Mouse (Mus musculus): ENCODE measurements at regions not wholly inside any gene's neighbourhood (a gene's known extent, or its start where the extent isn't known, plus 50 kb on each side); places are given as distances from the start of the nearest gene placed in this dataset.

GRCm38 (mm10) chr11:64313241-64313640, 121.9 kb upstream of the Hs3st3a1 start:
- no peak for DNase-seq
- no peak overlapping the region for H3K4me3 ChIP-seq (replicated peaks; ENCODE audit: extremely low read depth, low read depth, low read length)
- TF ChIP-seq CTCF (IDR thresholded peaks at IDR 0.05; ENCODE audit: insufficient read depth, low read length) (no peak), POLR2A (IDR thresholded peaks at IDR 0.05; ENCODE audit: borderline replicate concordance, extremely low read depth, low read depth, low read length) (no peak)
- H3K4me1 ChIP-seq (ENCODE audit: control insufficient read depth, insufficient read depth, low read length), result no peaks in the 10 kb centered on the region; the same call in 1 of the 2 replicates
- 67% methylated on average over 5 of the region's 5 CpGs for WGBS

GRCm38 (mm10) chr11:64309881-64310280, 125.3 kb upstream of the Hs3st3a1 start:
- H3K4me3 ChIP-seq (replicated peaks; ENCODE audit: extremely low read depth, low read depth, low read length), result no peak overlapping the region
- no peaks in the 10 kb centered on the region; the same call in 1 of the 2 replicates for H3K4me1 ChIP-seq (ENCODE audit: control insufficient read depth, insufficient read depth, low read length)
- no peak for DNase-seq
- no peak for TF ChIP-seq POLR2A (IDR thresholded peaks at IDR 0.05; ENCODE audit: borderline replicate concordance, extremely low read depth, low read depth, low read length)
- TF ChIP-seq CTCF (IDR thresholded peaks at IDR 0.05; ENCODE audit: insufficient read depth, low read length), result no peak

GRCm38 (mm10) chr11:64297825-64298224, 137.3 kb upstream of the Hs3st3a1 start:
- TF ChIP-seq CTCF (IDR thresholded peaks at IDR 0.05; ENCODE audit: insufficient read depth, low read length) (no peak), POLR2A (IDR thresholded peaks at IDR 0.05; ENCODE audit: borderline replicate concordance, extremely low read depth, low read depth, low read length) (no peak)
- H3K4me1 ChIP-seq (ENCODE audit: control insufficient read depth, insufficient read depth, low read length), result no peaks in the 10 kb centered on the region; the same call in 1 of the 2 replicates
- WGBS, result 21% methylated on average over 5 of the region's 5 CpGs
- DNase-seq, result no peak
- H3K4me3 ChIP-seq (replicated peaks; ENCODE audit: extremely low read depth, low read depth, low read length), result no peak overlapping the region

GRCm38 (mm10) chr11:64288236-64288635, 146.9 kb upstream of the Hs3st3a1 start:
- 90% methylated on average over 3 of the region's 3 CpGs for WGBS
- Histone ChIP-seq H3K4me3 (replicated peaks; ENCODE audit: extremely low read depth, low read depth, low read length) (no peak overlapping the region), H3K4me1 (ENCODE audit: control insufficient read depth, insufficient read depth, low read length) (no peaks in the 10 kb centered on the region)
- no peak for DNase-seq
- TF ChIP-seq POLR2A (IDR thresholded peaks at IDR 0.05; ENCODE audit: borderline replicate concordance, extremely low read depth, low read depth, low read length) (no peak), CTCF (IDR thresholded peaks at IDR 0.05; ENCODE audit: insufficient read depth, low read length) (no peak)

GRCm38 (mm10) chr11:64287499-64287898, 147.6 kb upstream of the Hs3st3a1 start:
- no peak for DNase-seq
- TF ChIP-seq CTCF (IDR thresholded peaks at IDR 0.05; ENCODE audit: insufficient read depth, low read length) (no peak), POLR2A (IDR thresholded peaks at IDR 0.05; ENCODE audit: borderline replicate concordance, extremely low read depth, low read depth, low read length) (no peak)
- no peak overlapping the region for H3K4me3 ChIP-seq (replicated peaks; ENCODE audit: extremely low read depth, low read depth, low read length)

GRCm38 (mm10) chr11:64281781-64282180, 153.4 kb upstream of the Hs3st3a1 start:
- DNase-seq, result no peak
- 65% methylated on average over 4 of the region's 4 CpGs for WGBS
- no peaks in the 10 kb centered on the region for H3K4me1 ChIP-seq (ENCODE audit: control insufficient read depth, insufficient read depth, low read length)
- no peak for TF ChIP-seq POLR2A (IDR thresholded peaks at IDR 0.05; ENCODE audit: borderline replicate concordance, extremely low read depth, low read depth, low read length)
- no peak for TF ChIP-seq CTCF (IDR thresholded peaks at IDR 0.05; ENCODE audit: insufficient read depth, low read length)
- no peak overlapping the region for H3K4me3 ChIP-seq (replicated peaks; ENCODE audit: extremely low read depth, low read depth, low read length)

More at GRCm38 (mm10) chr11:64287499-64287898, 147.6 kb upstream of the Hs3st3a1 start:
- no peaks in the 10 kb centered on the region for H3K4me1 ChIP-seq (ENCODE audit: control insufficient read depth, insufficient read depth, low read length)

- H3K4me3 ChIP-seq (replicated peaks; ENCODE audit: extremely low read depth, low read depth, low read length), result no peak overlapping the region
- no peak for DNase-seq
- no peak for TF ChIP-seq CTCF (IDR thresholded peaks at IDR 0.05; ENCODE audit: insufficient read depth, low read length)
- no peak for TF ChIP-seq POLR2A (IDR thresholded peaks at IDR 0.05; ENCODE audit: borderline replicate concordance, extremely low read depth, low read depth, low read length)
- 44% methylated on average over 12 of the region's 12 CpGs for WGBS
- H3K4me1 ChIP-seq (ENCODE audit: control insufficient read depth, insufficient read depth, low read length), result peaks cover 3% of the 10 kb centered on the region; the same call in 1 of the 2 replicates
Measured at GRCm38 (mm10) chr11:64278259-64279003, 156.7 kb upstream of the Hs3st3a1 start.

GRCm38 (mm10) chr11:64273726-64274125, 161.4 kb upstream of the Hs3st3a1 start:
- no peak for TF ChIP-seq POLR2A (IDR thresholded peaks at IDR 0.05; ENCODE audit: borderline replicate concordance, extremely low read depth, low read depth, low read length)
- no peak for TF ChIP-seq CTCF (IDR thresholded peaks at IDR 0.05; ENCODE audit: insufficient read depth, low read length)
- DNase-seq, result no peak
- Histone ChIP-seq H3K4me3 (replicated peaks; ENCODE audit: extremely low read depth, low read depth, low read length) (no peak overlapping the region), H3K4me1 (ENCODE audit: control insufficient read depth, insufficient read depth, low read length) (peaks cover 3% of the 10 kb centered on the region; the same call in 1 of the 2 replicates)
- 71% methylated on average over 6 of the region's 6 CpGs for WGBS

- TF ChIP-seq POLR2A (IDR thresholded peaks at IDR 0.05; ENCODE audit: borderline replicate concordance, extremely low read depth, low read depth, low read length), result no peak
- no peak for TF ChIP-seq CTCF (IDR thresholded peaks at IDR 0.05; ENCODE audit: insufficient read depth, low read length)
- peaks cover 3% of the 10 kb centered on the region; the same call in 1 of the 2 replicates for H3K4me1 ChIP-seq (ENCODE audit: control insufficient read depth, insufficient read depth, low read length)
- DNase-seq, result no peak
- H3K4me3 ChIP-seq (replicated peaks; ENCODE audit: extremely low read depth, low read depth, low read length), result no peak overlapping the region
- WGBS, result 37% methylated on average over 3 of the region's 3 CpGs
Measured at GRCm38 (mm10) chr11:64273214-64273613, 161.9 kb upstream of the Hs3st3a1 start.

GRCm38 (mm10) chr11:64268121-64268520, 167.0 kb upstream of the Hs3st3a1 start:
- TF ChIP-seq CTCF (IDR thresholded peaks at IDR 0.05; ENCODE audit: insufficient read depth, low read length), result no peak
- TF ChIP-seq POLR2A (IDR thresholded peaks at IDR 0.05; ENCODE audit: borderline replicate concordance, extremely low read depth, low read depth, low read length), result no peak
- H3K4me3 ChIP-seq (replicated peaks; ENCODE audit: extremely low read depth, low read depth, low read length), result no peak overlapping the region
- DNase-seq, result peak; percentile 13
- H3K4me1 ChIP-seq (ENCODE audit: control insufficient read depth, insufficient read depth, low read length), result no peaks in the 10 kb centered on the region
- 32% methylated on average over 4 of the region's 4 CpGs for WGBS
